27 mouse cellular contexts compared by ENCODE assay signal in the genomic region with DNA sequence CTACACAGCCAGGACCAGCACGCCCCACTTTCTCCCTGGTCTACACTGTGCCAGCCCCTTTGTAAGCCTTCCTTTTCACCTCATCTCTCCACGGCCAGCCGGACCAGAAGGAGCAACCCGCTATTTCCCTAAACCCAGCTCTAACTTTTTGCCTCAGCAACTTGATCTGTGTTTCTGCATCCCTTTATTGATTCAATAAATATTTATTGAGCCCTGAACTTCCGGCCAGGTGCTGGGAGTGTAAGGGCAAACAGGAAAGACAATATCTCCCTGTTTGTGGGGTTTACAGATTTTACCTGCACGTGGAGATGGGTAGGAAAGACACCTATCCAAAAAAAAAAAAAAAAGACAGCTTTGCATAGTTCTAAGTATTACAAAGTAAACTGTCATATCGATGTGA. TPM values are rescaled to one million over a fixed set of nuclear protein-coding genes. Genes with fewer than 3 reads are reported as not detected.
DNase-seq lines count a peak whose midpoint lies in the region; ATAC-seq and TF ChIP-seq lines count a peak whose summit lies in the region.
"Had no signal": no experiment of that assay in that cellular context is flagged by ENCODE, and none has a peak within 500 bp of the region (broad histone marks: within the 10 kb centered on the region; RNA-seq: fewer than 3 reads in every experiment).

No protein-coding gene starts in this region.

- no peaks in the 10 kb centered on the region for H3K36me3 ChIP-seq in heart, embryonic 16.5 days (ENCODE audit: control insufficient read depth, insufficient read depth)
- no peaks in the 10 kb centered on the region for H3K36me3 ChIP-seq in ES-E14 (ENCODE audit: control insufficient read depth, insufficient read depth, low read length, poor library complexity, severe bottlenecking)
- no peaks in the 10 kb centered on the region for H3K36me3 ChIP-seq in limb, embryonic 12.5 days
- no peaks in the 10 kb centered on the region for H3K36me3 ChIP-seq in liver, embryonic 15.5 days (replicated peaks)
- H3K36me3 ChIP-seq: embryonic facial prominence, embryonic 15.5 days; forebrain, embryonic 12.5 days; hindbrain, embryonic 13.5 days; midbrain, embryonic 13.5 days; neural tube, embryonic 12.5 days had no signal

- intact Hi-C loops in heart, postnatal 14 days (cut with DNase I) = no loop called here

- no peaks in the 10 kb centered on the region for H3K9me3 ChIP-seq in heart, embryonic 16.5 days (replicated peaks; ENCODE audit: control insufficient read depth, low read length)
- no peaks in the 10 kb centered on the region for H3K9me3 ChIP-seq in ES-E14 (ENCODE audit: control insufficient read depth, insufficient read depth, low read depth, low read length)
- no peaks in the 10 kb centered on the region for H3K9me3 ChIP-seq in limb, embryonic 12.5 days
- no peaks in the 10 kb centered on the region for H3K9me3 ChIP-seq in liver, embryonic 15.5 days (replicated peaks)
- H3K9me3 ChIP-seq: embryonic facial prominence, embryonic 15.5 days; forebrain, embryonic 12.5 days; hindbrain, embryonic 13.5 days; midbrain, embryonic 13.5 days; neural tube, embryonic 12.5 days had no signal

- H3K9ac ChIP-seq in heart, embryonic 16.5 days (ENCODE audit: low read length) = no peak overlapping the region
- peak overlapping the region; percentile 20; the same call in 1 of the 2 replicates for H3K9ac ChIP-seq in ES-E14 (ENCODE audit: insufficient read depth, low read depth, low read length, poor library complexity, severe bottlenecking)
- no peak overlapping the region for H3K9ac ChIP-seq in limb, embryonic 12.5 days (replicated peaks)
- H3K9ac ChIP-seq in liver, embryonic 15.5 days = no peak overlapping the region
- H3K9ac ChIP-seq: embryonic facial prominence, embryonic 15.5 days; forebrain, postnatal 0 days; hindbrain, embryonic 13.5 days; midbrain, embryonic 13.5 days; neural tube, embryonic 12.5 days had no signal

- H3K4me1 ChIP-seq in heart, embryonic 16.5 days (ENCODE audit: control insufficient read depth, insufficient read depth, low read length) = 0 out of 2 replicates have a peak, but pooled peaks cover 3% of the 10 kb centered on the region
- H3K4me1 ChIP-seq in ES-E14 (ENCODE audit: control insufficient read depth in 2 of 2, insufficient read depth in 2 of 2, low read length in 2 of 2, poor library complexity in 1 of 2) = peaks cover 16 to 29% of the 10 kb centered on the region in 2 experiments
- H3K4me1 ChIP-seq in limb, embryonic 12.5 days (replicated peaks) = peaks cover 50% of the 10 kb centered on the region
- peaks cover 11% of the 10 kb centered on the region; the same call in 1 of the 2 replicates for H3K4me1 ChIP-seq in liver, embryonic 15.5 days (replicated peaks)

- DNase-seq in heart, postnatal 14 days = no peak
- no peak for DNase-seq in ES-E14 (ENCODE audit: low read depth, low spot score)
- DNase-seq in neural tube, embryonic 10.5 days (ENCODE audit: extremely low spot score, low spot score) = no peak
- no peak for DNase-seq in frontal cortex, postnatal 25 days (ENCODE audit: low spot score in 2 of 2)
- DNase-seq: adrenal gland, postnatal 14 days; B cell, adult 2 months; cerebellum, adult 11 months; cerebellum, adult 9-10 months; forebrain, postnatal 0 days; gastrocnemius, postnatal 14 days; heart, postnatal 4 days; lung, adult 2 months; lung, postnatal 10 days; right cerebral cortex, postnatal 4 days; thymus, adult 18-20 months; thymus, postnatal 25 days had no signal

- no peak for ATAC-seq in heart, embryonic 16.5 days (replicated peaks; ENCODE audit: extremely low read depth, insufficient read depth, low FRiP score)
- no peak; the same call in 1 of the 2 replicates for ATAC-seq in limb, embryonic 12.5 days (ENCODE audit: insufficient number of reproducible peaks, insufficient read depth, low FRiP score, low TSS enrichment, low read depth)
- ATAC-seq in liver, embryonic 15.5 days (ENCODE audit: insufficient read depth) = no peak
- ATAC-seq: midbrain, embryonic 13.5 days; Patski had no signal

- WGBS in heart, embryonic 16.5 days = 78% methylated on average over 7 of the region's 7 CpGs
- WGBS in limb, embryonic 12.5 days = 48% methylated on average over 7 of the region's 7 CpGs
- 56% methylated on average over 7 of the region's 7 CpGs for WGBS in liver, embryonic 15.5 days (ENCODE audit: insufficient replicate concordance)

- H3K4me2 ChIP-seq in heart, embryonic 16.5 days (ENCODE audit: low read depth, low read length) = peak overlapping the region; percentile 25; the same call in 1 of the 2 replicates
- 0 out of 2 replicates have a peak overlapping the region, but pooled peaks have one; percentile 17 for H3K4me2 ChIP-seq in limb, embryonic 12.5 days
- H3K4me2 ChIP-seq in liver, embryonic 15.5 days = no peak overlapping the region
- H3K4me2 ChIP-seq: hindbrain, embryonic 13.5 days; midbrain, embryonic 13.5 days had no signal

- no peaks in the 10 kb centered on the region for H3K27me3 ChIP-seq in heart, embryonic 16.5 days (ENCODE audit: control insufficient read depth, insufficient read depth, low read length)
- no peaks in the 10 kb centered on the region for H3K27me3 ChIP-seq in limb, embryonic 12.5 days
- H3K27me3 ChIP-seq in liver, embryonic 15.5 days = no peaks in the 10 kb centered on the region
- H3K27me3 ChIP-seq: embryonic facial prominence, embryonic 15.5 days; hindbrain, embryonic 13.5 days; neural tube, embryonic 12.5 days; Patski had no signal

- no peak overlapping the region for H3K27ac ChIP-seq in heart, embryonic 16.5 days (ENCODE audit: low read length)
- no peak overlapping the region for H3K27ac ChIP-seq in ES-E14 (ENCODE audit: insufficient read depth, low read depth, low read length, poor library complexity, severe bottlenecking)
- peak overlapping the region; percentile 80 for H3K27ac ChIP-seq in limb, embryonic 12.5 days
- H3K27ac ChIP-seq in liver, embryonic 15.5 days (replicated peaks) = 0 out of 2 replicates have a peak overlapping the region, but pooled peaks have one; percentile 29
- H3K27ac ChIP-seq: embryonic facial prominence, embryonic 15.5 days; forebrain, embryonic 12.5 days; hindbrain, embryonic 13.5 days; macrophage; midbrain, embryonic 13.5 days; neural tube, embryonic 12.5 days; stomach, postnatal 0 days had no signal

- no peak overlapping the region for H3K4me3 ChIP-seq in heart, embryonic 16.5 days (ENCODE audit: low read length)
- H3K4me3 ChIP-seq in ES-E14 (ENCODE audit: insufficient read depth in 1 of 2, low read depth in 1 of 2, low read length in 2 of 2, poor library complexity in 1 of 2, severe bottlenecking in 1 of 2) = no peak overlapping the region
- no peak overlapping the region for H3K4me3 ChIP-seq in limb, embryonic 12.5 days (replicated peaks)
- no peak overlapping the region for H3K4me3 ChIP-seq in liver, embryonic 15.5 days (replicated peaks)
- H3K4me3 ChIP-seq: forebrain, embryonic 12.5 days; hindbrain, embryonic 13.5 days; midbrain, embryonic 13.5 days had no signal

- in situ Hi-C loops in ES-E14 (cut with MboI; ENCODE audit: low sequenced_read_pairs in 2 of 2, unreplicated experiment in 2 of 2) = no loop called here

TF ChIP-seq in ES-E14, 5 proteins besides CTCF, POLR2A, EP300 and RAD21:
- TF ChIP-seq HCFC1 (IDR thresholded peaks at IDR 0.05; ENCODE audit: borderline replicate concordance, insufficient read depth, low read length) = no peak
- no peak for TF ChIP-seq ZC3H11A (IDR thresholded peaks at IDR 0.05; ENCODE audit: borderline replicate concordance, low read depth, low read length)
- TF ChIP-seq ZNF384 (IDR thresholded peaks at IDR 0.05; ENCODE audit: low read depth, low read length) = no peak
- TF ChIP-seq MAFK (IDR thresholded peaks at IDR 0.05; ENCODE audit: insufficient read depth, low read depth, low read length) = no peak
- no peak for TF ChIP-seq CHD2 (IDR thresholded peaks at IDR 0.05; ENCODE audit: low read depth, low read length)

RNA-seq across cellular contexts. Expression of gene Zfp281, which starts 45.2 kb away (rescaled TPM):
- polyA plus RNA-seq in heart, embryonic 16.5 days (2015; fragmentation: Nextera tagmentation; extraction: Ambion mirVana) = 11.8 and 12.1 TPM in 2 replicates
- 10 to 100 TPM; 11.3 to 11.5 TPM for total RNA-seq in heart, postnatal 14 days (2021)
- 65.0 and 65.5 TPM in 2 replicates for total RNA-seq in ES-E14 (2012; rRNA removed)
- polyA plus RNA-seq in limb, embryonic 12.5 days (2016; fragmentation: Nextera tagmentation; extraction: Ambion mirVana) = 31.3 and 33.3 TPM in 2 replicates
- 6.0 and 6.6 TPM in 2 replicates for polyA plus RNA-seq in liver, embryonic 15.5 days (2015; fragmentation: Nextera tagmentation; extraction: Ambion mirVana)

Comparison
In these comparisons a context has a peak if more than half of its experiments do, and no peak if none do; other contexts are left out.
1. H3K27ac ChIP-seq: peak in limb, embryonic 12.5 days (single experiment) and liver, embryonic 15.5 days (single experiment); none in heart, embryonic 16.5 days (single experiment) and ES-E14 (single experiment).